Mouse (Mus musculus) lung, adult 2 months (tissue): ENCODE measurements around the gene Mecom. TPM values are rescaled to one million over a fixed set of nuclear protein-coding genes. Genes with fewer than 3 reads are reported as not detected.

Source experiments
- DNase-seq: peaks from one replicate; pipeline ENCODE4 v3.0.0; 2022
- H3K4me1 ChIP-seq: fragments of 200-500 bp; 2 replicates; pipeline ENCODE4 v1.6.1; 2011; ENCODE audit warnings: low read length; ENCODE audit not compliant: control insufficient read depth, insufficient read depth
- H3K4me3 ChIP-seq: fragments of 200-500 bp; replicated peaks from 2 replicates; pipeline ENCODE3; 2011; ENCODE audit warnings: low read depth, mild to moderate bottlenecking, control low read depth, low read length; ENCODE audit errors: extremely low read depth
- CTCF ChIP-seq: fragments of 200-500 bp; IDR thresholded peaks from 2 replicates; pipeline ENCODE4 v1.5.1; 2011; ENCODE audit warnings: mild to moderate bottlenecking, low read length, control low read depth; ENCODE audit not compliant: insufficient read depth
- POLR2A ChIP-seq: fragments of 200-500 bp; IDR thresholded peaks from 2 replicates; pipeline ENCODE4 v1.6.1; 2011; ENCODE audit warnings: low read depth, mild to moderate bottlenecking, control low read depth, low read length, borderline replicate concordance; ENCODE audit errors: extremely low read depth
- WGBS: fragments of 180-500 bp; shearing (Covaris S2); methylation state at CpG from one replicate; pipeline ENCODE4 v1.1.7; 2018; 5-methylcytosine and 5-hydroxymethylcytosine counted together
- polyA plus RNA-seq: library from polyadenylated mRNA; depleted of rRNA; stranded (reverse); fragments of >200 nt; gene quantifications from 2 replicates; pipeline ENCODE4 v1.2.3, GENCODE M21; 2012

The Mecom gene
- polyA plus RNA-seq, 1 experiment, result 16.0 TPM

DNA sequence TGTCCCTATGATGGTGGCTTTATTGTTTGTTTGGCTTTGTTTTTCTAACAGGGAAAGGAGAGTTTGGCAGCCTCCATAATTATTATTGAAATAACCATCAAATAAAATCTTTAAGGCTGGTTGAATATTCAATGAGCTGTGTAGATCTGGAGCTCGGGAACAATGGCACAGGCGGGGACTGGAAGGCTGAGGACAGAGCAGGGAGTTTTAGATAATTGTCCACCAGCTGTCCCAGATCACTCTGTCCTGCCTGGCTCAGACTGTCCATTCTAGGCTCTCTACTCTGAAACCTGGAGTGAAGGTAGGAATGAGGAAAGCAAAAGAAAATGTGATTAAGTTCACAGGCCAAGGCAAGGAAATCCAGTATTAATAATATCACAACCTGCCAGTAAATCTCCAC is 232.9 kb downstream of the Mecom start:
- DNase-seq, result no peak
- WGBS, result 85% methylated on average over 2 of the region's 2 CpGs
- Histone ChIP-seq H3K4me1 (no peaks in the 10 kb centered on the region), H3K4me3 (no peak overlapping the region)
- TF ChIP-seq POLR2A (no peak), CTCF (no peak)

DNA sequence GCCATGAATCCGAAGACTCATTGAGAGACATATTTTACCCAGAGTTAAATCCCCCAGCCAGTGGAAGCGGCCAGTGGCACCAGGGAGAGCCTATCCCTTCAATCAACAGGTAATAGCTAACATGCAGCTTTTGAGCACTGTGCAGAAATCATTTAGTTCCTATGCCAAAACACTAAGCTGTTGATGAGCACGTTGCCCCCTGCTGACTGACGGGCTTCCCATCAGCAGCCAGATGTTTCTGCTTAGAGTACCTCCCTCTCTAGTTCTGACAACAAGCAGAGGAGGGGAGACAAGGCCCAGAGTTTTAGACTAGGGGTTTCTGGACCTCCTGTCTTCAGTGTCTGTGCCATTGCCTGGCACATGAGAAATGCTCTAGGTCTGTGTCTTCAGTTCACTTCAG is 239.7 kb downstream of the Mecom start:
- Histone ChIP-seq H3K4me1 (no peaks in the 10 kb centered on the region), H3K4me3 (no peak overlapping the region)
- no peak for TF ChIP-seq CTCF
- no peak for TF ChIP-seq POLR2A
- WGBS, result 66% methylated on average over 4 of the region's 4 CpGs
- no peak for DNase-seq

DNA sequence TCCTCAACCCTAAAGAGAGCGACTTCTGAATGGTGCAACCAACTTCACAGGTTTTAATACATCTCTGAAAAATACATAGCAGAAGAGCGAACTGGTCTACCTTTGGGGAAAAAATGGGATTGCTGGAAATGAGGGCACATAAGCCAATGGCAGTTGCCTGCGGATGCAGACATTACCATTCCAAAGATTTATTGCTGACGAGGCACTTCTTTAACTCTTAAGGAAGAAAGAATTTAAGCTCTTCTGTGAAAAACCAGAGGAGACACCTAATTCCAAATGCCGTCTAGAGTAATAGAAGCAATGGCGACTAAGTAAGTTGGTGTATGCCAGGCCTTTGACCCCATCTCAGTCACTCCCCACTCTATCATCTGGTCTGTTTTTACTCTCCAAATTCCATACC is 240.2 kb downstream of the Mecom start:
- TF ChIP-seq CTCF (no peak), POLR2A (no peak)
- H3K4me3 ChIP-seq, result no peak overlapping the region
- DNase-seq, result no peak
- WGBS, result 95% methylated on average over 6 of the region's 6 CpGs
- H3K4me1 ChIP-seq, result no peaks in the 10 kb centered on the region

DNA sequence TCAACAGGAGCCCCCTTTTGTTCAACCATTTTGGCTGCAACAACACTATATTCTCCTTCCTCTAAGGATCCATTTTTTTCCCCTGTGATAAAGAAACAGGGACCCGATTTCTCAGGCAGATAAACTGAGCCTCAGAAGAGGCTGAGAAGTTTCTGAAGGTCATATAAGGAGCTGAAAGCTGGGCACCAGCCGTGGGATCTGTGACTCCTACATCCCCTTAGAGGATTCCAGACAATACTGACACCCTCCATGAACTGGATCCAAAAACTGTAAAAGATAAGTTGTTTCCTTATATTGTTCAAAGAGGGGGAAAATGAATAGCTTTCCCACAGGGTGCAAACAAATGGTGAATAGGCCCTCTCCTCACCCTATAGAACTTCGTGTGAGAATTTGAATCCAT is 241.7 kb downstream of the Mecom start:
- DNase-seq, result no peak
- peaks cover 4% of the 10 kb centered on the region for H3K4me1 ChIP-seq
- H3K4me3 ChIP-seq, result no peak overlapping the region
- TF ChIP-seq POLR2A (no peak), CTCF (no peak)
- 49% methylated on average over 3 of the region's 3 CpGs for WGBS

DNA sequence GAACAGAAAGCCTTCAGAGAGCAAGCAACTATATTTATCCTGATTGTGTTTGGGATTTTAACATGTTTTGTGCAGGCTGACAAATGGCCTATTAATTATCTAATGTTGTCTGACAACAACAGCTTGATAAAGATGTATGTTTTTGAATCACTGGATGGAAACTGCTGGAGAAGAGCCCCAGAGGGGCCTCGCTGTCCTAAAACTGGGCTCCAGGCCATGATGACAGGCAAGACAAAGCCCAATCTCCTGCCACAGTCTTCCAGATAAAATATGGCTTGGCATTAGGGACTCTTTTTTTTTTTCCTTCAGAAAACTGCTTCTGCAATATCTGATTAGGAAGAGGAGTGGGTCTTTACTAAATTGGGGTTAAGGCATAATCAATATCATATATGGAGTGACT is 248.3 kb downstream of the Mecom start:
- 45% methylated on average over 1 of the region's 1 CpGs for WGBS
- peaks cover 8% of the 10 kb centered on the region for H3K4me1 ChIP-seq
- no peak overlapping the region for H3K4me3 ChIP-seq
- TF ChIP-seq POLR2A (no peak), CTCF (no peak)
- no peak for DNase-seq

DNA sequence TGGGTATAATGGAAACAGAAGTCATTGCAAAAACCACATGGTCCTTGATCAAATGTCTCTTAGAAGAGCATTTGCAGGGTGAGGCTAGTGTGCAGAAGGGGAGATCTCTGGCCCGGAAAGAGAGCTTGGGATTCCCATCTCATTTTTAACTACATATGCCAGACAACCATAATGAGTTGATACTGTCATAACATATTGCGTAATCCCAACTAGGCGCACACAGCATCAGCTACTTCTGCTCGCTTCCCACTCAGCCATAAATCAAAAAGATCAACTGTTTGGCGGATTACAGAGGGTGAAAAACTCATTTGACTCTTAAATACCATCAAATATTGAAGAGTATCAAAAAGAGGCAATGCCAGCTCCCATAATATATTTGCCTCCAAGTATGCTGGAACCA is 253.4 kb downstream of the Mecom start:
- Histone ChIP-seq H3K4me3 (no peak overlapping the region), H3K4me1 (no peaks in the 10 kb centered on the region)
- WGBS, result 74% methylated on average over 5 of the region's 5 CpGs
- DNase-seq, result no peak
- TF ChIP-seq POLR2A (no peak), CTCF (no peak)

DNA sequence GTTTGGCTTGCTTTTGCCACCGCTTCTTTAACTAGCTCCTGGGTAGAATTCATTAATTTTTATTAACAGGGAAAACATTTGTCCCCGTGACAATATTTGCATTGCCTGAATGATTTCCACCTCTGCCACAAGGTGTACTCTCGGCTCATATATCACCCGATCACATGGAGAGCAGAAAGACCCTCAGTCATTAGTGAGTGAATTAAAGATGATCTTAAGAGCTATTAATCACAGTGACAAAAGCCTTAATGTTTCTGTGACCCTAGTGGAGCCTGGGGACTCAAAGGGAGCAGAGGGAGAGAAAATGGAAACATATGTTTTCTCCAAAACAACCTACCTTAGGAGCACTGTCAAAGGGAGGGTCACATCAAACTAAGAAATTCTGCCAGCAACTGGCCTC is 261.3 kb downstream of the Mecom start:
- Histone ChIP-seq H3K4me3 (no peak overlapping the region), H3K4me1 (peaks cover 7% of the 10 kb centered on the region)
- TF ChIP-seq CTCF (no peak), POLR2A (no peak)
- WGBS, result 75% methylated on average over 4 of the region's 4 CpGs
- no peak for DNase-seq

DNA sequence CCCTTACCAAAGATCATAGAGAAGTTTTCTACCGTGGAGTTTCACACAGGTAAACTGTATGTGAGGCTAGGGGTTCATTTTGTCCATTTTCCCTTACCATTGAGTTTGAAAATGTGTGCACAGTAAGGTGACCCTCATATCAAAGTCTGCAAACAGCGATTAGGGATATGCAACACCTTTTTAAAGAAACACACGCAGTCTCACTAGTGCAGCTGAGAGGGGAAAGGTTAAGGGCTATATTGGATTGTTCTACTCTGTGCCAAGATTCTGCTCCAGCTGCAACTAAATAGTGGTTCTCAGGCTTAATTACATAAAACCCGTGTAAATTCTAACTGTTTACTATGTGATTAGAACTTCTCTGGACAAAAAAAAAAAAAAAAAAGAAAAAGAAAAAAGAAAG is 263.7 kb downstream of the Mecom start:
- TF ChIP-seq POLR2A, result no peak
- TF ChIP-seq CTCF, result no peak
- WGBS, result 57% methylated on average over 4 of the region's 4 CpGs
- Histone ChIP-seq H3K4me3 (no peak overlapping the region), H3K4me1 (peaks cover 7% of the 10 kb centered on the region)
- DNase-seq, result no peak

DNA sequence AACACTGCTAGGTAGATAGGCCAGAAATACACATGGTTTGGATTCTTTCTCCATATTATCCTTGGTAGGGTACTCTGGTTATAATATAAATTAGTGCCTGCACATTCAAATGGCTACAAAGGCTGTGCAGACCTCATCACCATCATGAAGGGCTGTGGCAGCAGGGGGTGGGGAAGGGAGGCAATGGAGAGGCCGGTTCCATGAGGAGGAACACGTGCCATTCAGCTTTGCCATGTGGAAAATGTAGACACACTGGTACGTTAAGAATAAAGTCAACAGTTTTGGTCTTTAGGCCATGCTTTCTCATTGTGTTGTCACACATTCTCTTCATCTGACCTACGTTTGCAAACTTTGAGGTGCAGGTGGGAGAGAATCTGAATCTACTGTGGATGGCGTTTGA is 264.2 kb downstream of the Mecom start:
- 83% methylated on average over 5 of the region's 5 CpGs for WGBS
- TF ChIP-seq CTCF (no peak), POLR2A (no peak)
- Histone ChIP-seq H3K4me1 (peaks cover 7% of the 10 kb centered on the region), H3K4me3 (no peak overlapping the region)
- DNase-seq, result no peak

DNA sequence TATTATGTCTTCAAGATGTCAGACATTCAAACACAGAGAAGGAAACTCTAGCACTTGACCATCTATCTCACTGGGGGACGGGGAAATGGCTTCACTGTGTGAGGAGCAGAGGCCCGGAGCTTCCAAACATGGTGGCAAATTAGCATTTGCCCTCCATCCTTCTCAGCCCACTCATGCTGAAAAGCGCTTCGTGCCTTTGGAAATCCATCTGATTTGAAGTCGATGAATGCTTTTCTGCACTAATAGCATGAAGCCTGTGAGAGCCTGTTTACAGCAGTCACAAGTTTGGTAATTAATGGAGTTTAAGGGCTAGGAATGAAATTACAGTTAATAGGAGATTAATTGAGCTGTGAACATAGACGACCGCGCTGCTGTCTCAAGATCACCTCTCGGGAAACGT is 270.2 kb downstream of the Mecom start:
- TF ChIP-seq CTCF (no peak), POLR2A (no peak)
- H3K4me1 ChIP-seq, result no peaks in the 10 kb centered on the region
- no peak for DNase-seq
- H3K4me3 ChIP-seq, result no peak overlapping the region
- 93% methylated on average over 10 of the region's 10 CpGs for WGBS

DNA sequence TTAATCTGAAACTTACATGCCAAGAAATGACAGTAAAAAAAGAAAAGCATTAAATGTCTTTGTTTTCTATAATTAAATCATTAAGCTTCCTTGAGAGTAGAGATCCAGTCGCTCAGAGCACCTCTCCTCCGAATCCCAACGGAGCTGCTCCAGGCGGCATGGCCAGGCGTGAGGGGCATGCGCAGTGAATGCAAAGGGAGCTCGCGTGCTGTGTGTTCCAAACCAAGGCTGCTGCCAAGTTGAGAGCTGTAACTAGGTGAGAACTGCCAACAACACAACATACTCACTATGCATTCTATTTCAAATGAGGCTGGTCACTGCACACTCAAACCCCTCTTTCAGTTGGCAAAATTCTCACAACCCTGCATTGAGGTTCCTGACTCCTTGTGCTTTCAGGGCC is 271.7 kb downstream of the Mecom start:
- WGBS, result 92% methylated on average over 8 of the region's 8 CpGs
- TF ChIP-seq CTCF (no peak), POLR2A (no peak)
- H3K4me3 ChIP-seq, result no peak overlapping the region
- H3K4me1 ChIP-seq, result no peaks in the 10 kb centered on the region
- no peak for DNase-seq
